Mouse (Mus musculus) fat pad, adult 2 months (tissue): ENCODE measurements around the gene Rap2b.
A peak's percentile ranks its signal among the peaks of the same experiment; 100 is the strongest.

Experiments used
- DNase-seq: peaks from one replicate; pipeline ENCODE4 v3.0.0-alpha.2; 2011; ENCODE audit warnings: low read depth, low spot score; ENCODE audit errors: extremely low read depth

Rap2b gene

DNA sequence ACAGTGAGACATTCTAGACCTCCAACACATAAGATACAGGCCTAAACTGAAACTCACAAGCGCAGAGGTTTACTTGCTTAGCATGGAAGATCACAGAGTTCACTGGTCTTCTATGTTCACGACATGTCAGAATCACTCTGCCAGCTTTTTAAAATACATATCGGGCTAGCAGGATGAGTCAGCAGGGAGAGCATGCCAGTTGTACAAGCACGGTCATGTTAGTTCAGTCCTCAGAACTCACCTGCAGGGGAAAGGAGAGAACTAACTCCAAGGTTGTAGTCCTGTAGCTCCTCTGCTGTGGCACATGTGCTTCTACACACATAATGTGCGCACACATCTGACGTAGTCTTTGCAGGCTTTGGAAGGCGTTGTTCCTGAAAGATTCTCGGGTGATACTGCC, 14.6 kb downstream of the Rap2b start:
- peak; percentile 64 for DNase-seq

- no peak for DNase-seq
Measured at GRCm38 (mm10) chr3:61386368-61386767, 24.9 kb downstream of the Rap2b start.

GRCm38 (mm10) chr3:61391564-61391963, 30.1 kb downstream of the Rap2b start:
- no peak for DNase-seq

DNA sequence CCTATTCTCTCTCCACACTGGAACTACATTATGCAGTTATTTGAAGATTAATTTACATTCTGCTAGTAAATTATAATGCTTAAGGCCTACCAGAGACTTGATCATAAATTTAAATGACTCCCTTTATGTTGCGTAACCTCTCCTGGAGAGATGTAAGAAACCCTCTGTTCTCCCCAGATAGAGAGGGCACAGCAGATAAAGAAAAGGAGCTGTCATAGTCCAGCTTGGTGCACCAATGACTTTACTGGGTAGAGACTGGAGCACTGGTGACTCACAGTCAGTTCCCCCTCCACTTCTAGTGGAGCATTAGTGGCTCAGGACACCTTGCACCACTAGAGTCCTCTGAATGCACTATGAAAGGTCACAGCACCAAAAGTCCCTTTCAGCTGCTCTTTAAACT, 31.4 kb downstream of the Rap2b start:
- DNase-seq: no peak

DNA sequence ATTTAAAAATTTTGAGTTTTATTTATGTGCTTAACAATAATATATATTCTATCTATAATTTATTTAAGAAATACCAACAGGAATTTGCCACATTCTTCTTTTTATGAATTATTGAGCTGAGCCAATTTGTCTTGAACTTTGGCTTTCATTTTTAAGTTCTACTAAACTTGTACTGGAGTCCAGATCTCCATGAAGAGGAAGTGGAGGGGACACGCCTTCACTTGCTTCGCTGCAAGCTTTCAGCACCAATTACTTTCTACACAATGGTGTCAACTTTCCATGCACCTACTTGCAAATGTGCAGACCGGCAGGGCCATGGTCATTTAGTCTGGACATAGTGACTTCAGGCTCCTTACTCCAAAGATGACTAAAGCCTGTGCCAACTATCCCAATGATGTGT, 32.1 kb downstream of the Rap2b start:
- no peak for DNase-seq

DNA sequence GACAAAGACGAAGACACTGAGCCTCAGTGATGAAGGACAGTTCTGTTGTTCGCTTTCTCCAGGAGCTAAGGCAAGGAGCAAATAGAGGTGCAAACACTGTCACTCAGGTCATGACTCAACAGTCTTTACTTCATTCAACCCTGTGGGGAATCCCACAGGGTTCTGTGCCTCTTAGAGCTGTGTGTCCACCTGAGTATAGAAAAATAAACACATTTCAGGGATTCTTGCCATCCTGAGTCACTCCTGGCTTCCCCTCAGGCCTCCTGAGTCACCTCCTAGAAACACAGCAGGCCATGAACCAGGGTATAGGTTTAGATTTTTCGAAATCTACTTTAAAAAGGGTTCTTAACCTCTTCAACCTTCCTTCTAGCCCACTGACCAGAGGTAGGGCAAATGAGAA, 33.9 kb downstream of the Rap2b start:
- DNase-seq: no peak

DNA sequence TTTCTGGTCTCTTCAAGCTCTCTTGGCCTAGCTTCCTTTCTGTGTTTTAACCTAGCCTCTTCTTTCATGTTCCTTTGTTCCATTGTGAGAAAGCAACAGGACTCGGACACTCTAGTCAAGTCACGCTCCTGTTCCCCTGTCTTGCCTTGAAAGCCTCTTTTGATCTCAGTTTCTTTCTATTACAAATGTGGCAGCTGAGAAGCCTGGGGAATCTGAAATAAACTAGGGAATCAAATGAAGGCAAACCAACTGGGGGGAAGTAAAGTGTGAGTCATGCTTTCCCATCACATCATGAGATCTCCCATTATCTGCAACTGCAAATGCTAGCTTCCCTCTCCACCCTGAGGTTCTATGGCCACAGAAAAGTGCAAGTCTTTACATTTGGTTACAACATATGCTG, 35.3 kb downstream of the Rap2b start:
- DNase-seq: no peak

DNA sequence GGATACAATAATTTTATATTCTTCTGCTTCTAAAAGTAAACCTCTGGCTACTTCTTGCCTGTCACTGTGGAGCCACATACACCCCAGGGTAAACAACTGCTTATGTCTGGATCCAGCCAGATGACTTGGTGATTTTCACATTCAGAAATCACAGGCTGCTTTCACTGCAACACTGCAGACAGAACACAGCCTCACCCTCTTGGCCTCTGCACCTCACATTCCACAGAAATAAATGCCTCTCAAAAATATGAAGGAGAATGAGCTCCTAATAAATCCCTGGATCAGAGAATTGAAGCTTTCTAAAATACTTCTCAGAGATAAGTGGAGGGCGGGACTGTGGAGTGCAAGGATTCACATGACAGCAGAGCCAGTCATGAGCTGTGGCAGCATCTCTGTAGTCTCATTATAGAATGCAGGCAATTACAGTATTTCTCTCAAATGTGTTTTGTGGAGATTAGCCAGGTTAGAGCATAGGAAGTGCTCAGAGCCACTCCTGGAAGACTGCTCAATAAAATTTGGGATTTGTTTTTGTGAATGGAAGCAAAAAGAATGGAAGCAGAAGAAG, 39.5 kb downstream of the Rap2b start:
- no peak for DNase-seq

DNA sequence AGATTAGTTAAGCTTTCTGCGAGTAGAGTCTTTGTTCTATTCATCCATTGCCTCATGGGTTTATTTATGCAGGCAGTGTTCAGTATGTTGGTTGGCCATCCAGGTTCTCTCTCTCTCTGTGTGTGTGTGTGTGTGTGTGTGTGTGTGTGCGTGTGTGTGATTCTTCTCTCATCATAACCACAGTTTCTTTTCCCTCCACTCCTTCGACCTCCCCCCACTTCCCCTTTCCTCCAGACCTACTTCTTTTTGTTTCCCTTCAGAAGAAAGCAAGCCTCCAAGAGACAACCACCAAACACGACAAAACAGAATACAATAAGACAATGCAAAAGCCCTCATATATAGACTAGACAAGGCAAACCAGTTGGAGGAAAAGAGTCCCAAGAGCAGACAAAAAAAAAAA, 45.5 kb downstream of the Rap2b start:
- no peak for DNase-seq

DNA sequence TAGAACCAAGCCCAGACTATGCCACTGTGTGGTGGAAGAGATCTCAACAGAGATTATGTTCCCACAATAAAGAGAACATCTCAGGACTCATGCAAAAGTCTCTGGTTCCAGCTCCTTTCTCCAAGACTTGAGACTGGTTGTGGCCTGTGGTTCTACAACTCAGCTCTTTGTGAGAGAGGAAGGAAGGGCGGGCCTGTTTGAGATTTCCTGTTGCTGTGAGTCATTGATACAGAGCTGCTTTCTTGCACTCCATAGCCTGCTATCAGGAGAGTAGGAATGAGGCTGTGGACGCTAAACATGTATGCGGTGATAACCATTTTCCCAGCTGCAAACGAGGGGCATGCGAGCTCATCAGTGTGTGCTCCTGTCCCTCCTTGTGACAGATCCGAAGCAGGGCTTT, 48.2 kb downstream of the Rap2b start:
- DNase-seq: no peak

DNA sequence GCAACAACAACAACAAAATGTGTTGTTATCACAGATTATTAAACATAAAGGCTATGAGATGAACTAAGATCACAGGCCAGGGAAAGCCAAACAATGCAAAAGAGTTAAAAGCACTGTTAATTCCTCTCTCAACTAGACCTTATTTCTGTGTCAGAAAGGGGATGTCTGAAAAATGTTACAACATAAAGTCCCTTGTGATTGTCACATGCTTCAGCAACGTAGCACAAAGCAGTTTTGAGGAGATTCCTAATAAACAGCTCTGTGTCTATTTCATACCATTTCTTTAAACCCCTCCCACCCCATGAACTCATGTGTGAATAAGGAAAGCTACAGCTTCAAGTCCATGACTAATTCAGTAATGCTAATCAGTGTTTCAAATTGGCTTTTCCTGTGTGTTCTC, 54.4 kb downstream of the Rap2b start:
- DNase-seq: no peak
